Mouse (Mus musculus): Measurements from ENCODE around the gene Npas3.
A peak's percentile ranks its signal among the peaks of the same experiment; 100 is the strongest.

Gene Npas3

GRCm38 (mm10) chr12:53719896-53720295 is 471.4 kb downstream of the Npas3 start:
- DNase-seq: peak; percentile 54 to 56

- peak; percentile 71 to 80 for DNase-seq
These were observed 473.7 kb downstream of the Npas3 start for GRCm38 (mm10) chr12:53722156-53722555.

- DNase-seq: no peak
These were observed 474.5 kb downstream of the Npas3 start for GRCm38 (mm10) chr12:53722718-53723698.

GRCm38 (mm10) chr12:53729275-53729674 is 480.8 kb downstream of the Npas3 start:
- DNase-seq: no peak

GRCm38 (mm10) chr12:53738549-53739292 is 490.2 kb downstream of the Npas3 start:
- no peak for DNase-seq

- peak in 1 of 2 experiments; percentile 32 for DNase-seq
These were observed 498.2 kb downstream of the Npas3 start for GRCm38 (mm10) chr12:53746653-53747052.

- peak in 1 of 2 experiments; percentile 38 for DNase-seq
These were observed 500.9 kb downstream of the Npas3 start for GRCm38 (mm10) chr12:53749375-53749774.

GRCm38 (mm10) chr12:53752281-53753072 is 504.0 kb downstream of the Npas3 start:
- DNase-seq: peak in 1 of 2 experiments; percentile 16

GRCm38 (mm10) chr12:53753368-53753937 is 505.0 kb downstream of the Npas3 start:
- DNase-seq: peak; percentile 52 to 53

GRCm38 (mm10) chr12:53754236-53754635 is 505.8 kb downstream of the Npas3 start:
- DNase-seq: no peak

GRCm38 (mm10) chr12:53757631-53758030 is 509.2 kb downstream of the Npas3 start:
- DNase-seq: no peak

- no peak for DNase-seq
These were observed 509.9 kb downstream of the Npas3 start for GRCm38 (mm10) chr12:53758356-53758755.

GRCm38 (mm10) chr12:53764143-53764542 is 515.7 kb downstream of the Npas3 start:
- peak in 1 of 2 experiments; percentile 23 for DNase-seq

- DNase-seq: no peak
These were observed 519.9 kb downstream of the Npas3 start for GRCm38 (mm10) chr12:53768392-53768791.

- DNase-seq: no peak
These were observed 523.0 kb downstream of the Npas3 start for GRCm38 (mm10) chr12:53771394-53771936.

GRCm38 (mm10) chr12:53781850-53782552 is 533.5 kb downstream of the Npas3 start:
- DNase-seq: peak; percentile 24 to 31

- peak; percentile 53 to 68 for DNase-seq
These were observed 541.0 kb downstream of the Npas3 start for GRCm38 (mm10) chr12:53789501-53789900.

GRCm38 (mm10) chr12:53794718-53795400 is 546.4 kb downstream of the Npas3 start:
- no peak for DNase-seq

GRCm38 (mm10) chr12:53801831-53802230 is 553.4 kb downstream of the Npas3 start:
- no peak for DNase-seq

- no peak for DNase-seq
These were observed 553.9 kb downstream of the Npas3 start for GRCm38 (mm10) chr12:53802381-53802780.

GRCm38 (mm10) chr12:53810081-53810480 is 561.6 kb downstream of the Npas3 start:
- DNase-seq: no peak
